Mouse (Mus musculus) ES-E14 (cell line): ENCODE measurements around the gene Abca2.

Experiments
- HCFC1 ChIP-seq: IDR thresholded peaks from 2 replicates; pipeline ENCODE4 v1.6.1; 2012; ENCODE audit warnings: low read length, inconsistent platforms, borderline replicate concordance; ENCODE audit not compliant: insufficient read depth
- MAFK ChIP-seq: IDR thresholded peaks from 2 replicates; pipeline ENCODE4 v1.6.1; 2014; ENCODE audit warnings: mild to moderate bottlenecking, low read depth, low read length, inconsistent platforms; ENCODE audit not compliant: insufficient read depth
- ZC3H11A ChIP-seq: IDR thresholded peaks from 2 replicates; pipeline ENCODE4 v1.6.1; 2012; ENCODE audit warnings: low read depth, mild to moderate bottlenecking, inconsistent platforms, low read length, borderline replicate concordance
- ZNF384 ChIP-seq: IDR thresholded peaks from 2 replicates; pipeline ENCODE4 v1.6.1; 2012; ENCODE audit warnings: low read depth, low read length, inconsistent platforms

- TF ChIP-seq MAFK (no peak), HCFC1 (no peak), ZNF384 (no peak), ZC3H11A (no peak)
Measured at GRCm38 (mm10) chr2:25394281-25395221, 34.0 kb upstream of the Abca2 start.
